Mouse (Mus musculus) adrenal gland, postnatal 36 days (tissue): Measurements from ENCODE around the gene Cyp24a1. TPM values are rescaled to one million over a fixed set of nuclear protein-coding genes. Genes with fewer than 3 reads are reported as not detected.

Source experiments
- DNase-seq, 2 experiments: peaks; one replicate each; pipeline ENCODE4 v3.0.0; 2021; ENCODE audit warnings: mixed read lengths in 1 of 2
- total RNA-seq, 2 experiments: library from RNA; stranded (reverse); gene quantifications; 2 replicates each; pipeline ENCODE4 v1.2.3; 2021

The Cyp24a1 gene
- total RNA-seq, 2 experiments from 2014 or later, result not detected

- no peak for DNase-seq
These were observed 58.2 kb downstream of the Cyp24a1 start for GRCm38 (mm10) chr2:170438782-170439181.

GRCm38 (mm10) chr2:170436204-170436603 is 60.7 kb downstream of the Cyp24a1 start:
- no peak for DNase-seq

Other genes starting within 250 kb of the Cyp24a1 start
- gene Bcas1, start 69.3 kb downstream of the Cyp24a1 start, total RNA-seq, result under 1 TPM; 0.20 to 0.63 TPM
- gene Pfdn4, start 717 bp downstream of the Cyp24a1 start, total RNA-seq, result 10 to 100 TPM; 19.6 to 23.9 TPM
- gene 4930470P17Rik, start 104.9 kb upstream of the Cyp24a1 start, total RNA-seq, result not detected
- under 1 TPM; 0.36 to 0.96 TPM for gene Dok5, start 234.7 kb upstream of the Cyp24a1 start, total RNA-seq